In the genomic region with DNA sequence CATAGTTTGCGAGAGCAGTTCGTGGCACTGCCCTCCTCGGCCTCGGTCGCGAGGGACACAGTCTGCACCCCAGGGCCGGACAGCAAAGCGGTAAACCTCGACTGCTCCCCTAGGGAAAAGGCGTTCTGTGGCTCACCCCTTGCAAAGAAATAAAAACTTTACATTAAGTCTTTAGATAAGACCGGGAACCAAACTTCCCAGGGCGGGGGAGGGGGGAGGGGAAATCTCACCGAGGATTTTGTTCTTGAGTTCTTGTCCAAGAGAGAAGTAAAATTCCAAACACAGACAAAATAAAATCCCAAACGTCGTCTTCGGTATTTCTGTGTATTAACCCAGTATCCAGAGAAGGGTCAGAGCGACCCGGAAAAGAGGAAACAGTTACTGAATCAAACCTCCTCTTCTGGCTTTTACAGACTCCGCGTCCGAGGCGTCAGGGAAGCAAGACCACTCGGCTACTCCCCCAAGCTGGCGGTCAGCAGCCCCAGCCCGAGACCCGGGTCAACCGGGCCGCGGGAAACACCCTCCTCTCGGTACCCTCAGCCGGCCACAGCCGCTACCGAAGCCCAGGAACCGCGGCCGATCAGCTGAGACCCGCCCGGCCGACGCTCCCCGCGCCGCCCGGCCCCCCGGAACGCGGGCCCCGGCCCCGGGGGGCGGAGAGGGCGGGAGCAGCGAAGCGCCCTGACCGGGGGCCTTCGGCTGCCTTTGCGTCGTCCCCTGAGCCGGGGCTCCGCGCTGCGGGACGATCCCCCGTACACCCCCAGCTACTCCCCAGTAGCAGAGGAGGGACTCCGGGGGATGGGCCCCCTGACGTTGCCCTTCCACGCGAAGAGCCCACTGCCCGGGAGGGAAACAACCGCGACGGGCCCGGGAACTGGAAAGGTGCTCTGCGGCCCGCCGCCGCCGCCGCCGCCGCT, we compare ENCODE assay signal across 7 mouse cellular contexts. TPM values are rescaled to one million over a fixed set of nuclear protein-coding genes. Genes with fewer than 3 reads are reported as not detected.
DNase-seq lines count a peak whose midpoint lies in the region; ATAC-seq and TF ChIP-seq lines count a peak whose summit lies in the region.

No protein-coding gene starts in this region.

- POLR2A ChIA-PET in Patski (lab: Charles Lee): interaction anchor here (1.7 kb wide), 1 partner anchor 26 kb away, joined by 3 read pairs; no protein-coding TSS in a partner anchor

- no peaks in the 10 kb centered on the region for H3K9me3 ChIP-seq in hindbrain, postnatal 0 days (ENCODE audit: low read length)
- H3K9me3 ChIP-seq in limb, embryonic 11.5 days (ENCODE audit: control insufficient read depth, low read length): no peaks in the 10 kb centered on the region
- H3K9me3 ChIP-seq in midbrain, embryonic 12.5 days: no peaks in the 10 kb centered on the region

- in situ Hi-C loops in Patski (cut with MboI; ENCODE audit: low pct_unique_long_range_greater_than_20kb): no loop called here

- H3K27ac ChIP-seq in gastrocnemius, adult 2 months: peak overlapping the region; percentile 100
- H3K27ac ChIP-seq in hindbrain, postnatal 0 days: peak overlapping the region; percentile 94
- H3K27ac ChIP-seq in limb, embryonic 11.5 days (replicated peaks; ENCODE audit: low read depth, low read length): peak overlapping the region; percentile 89
- H3K27ac ChIP-seq in midbrain, embryonic 12.5 days (replicated peaks): peak overlapping the region; percentile 97
- peak overlapping the region; percentile 86 for H3K27ac ChIP-seq in spleen, adult 2 months (ENCODE audit: insufficient read depth, low read length)

- no peak for DNase-seq in Patski (ENCODE audit: low read depth, low spot score)
- peak; percentile 60 to 61 for DNase-seq in cerebellum, postnatal 14 days
- peak; percentile 64 for DNase-seq in gastrocnemius, adult 2 months
- DNase-seq in hindbrain, postnatal 0 days (ENCODE audit: low spot score): peak; percentile 34
- DNase-seq in limb, embryonic 11.5 days (ENCODE audit: low spot score): peak; percentile 50
- peak in 1 of 2 experiments; percentile 28 for DNase-seq in spleen, adult 2 months (ENCODE audit: low read depth in 1 of 2, low spot score in 2 of 2)

- ATAC-seq in Patski: peak; percentile 14
- peak; percentile 16 for ATAC-seq in hindbrain, postnatal 0 days
- 0 out of 2 replicates have a peak, but pooled peaks have one; percentile 15 for ATAC-seq in limb, embryonic 11.5 days (ENCODE audit: insufficient number of reproducible peaks, low FRiP score, low TSS enrichment, low read depth)
- ATAC-seq in midbrain, embryonic 12.5 days (ENCODE audit: low FRiP score, low read depth): peak; percentile 59

- no peaks in the 10 kb centered on the region; the same call in 1 of the 2 replicates for H3K4me1 ChIP-seq in hindbrain, postnatal 0 days (ENCODE audit: insufficient read depth, low read length)
- peaks cover 10% of the 10 kb centered on the region; the same call in 1 of the 2 replicates for H3K4me1 ChIP-seq in limb, embryonic 11.5 days (ENCODE audit: control insufficient read depth, insufficient read depth, low read length)
- peaks cover 28% of the 10 kb centered on the region for H3K4me1 ChIP-seq in midbrain, embryonic 12.5 days
- H3K4me1 ChIP-seq in spleen, adult 2 months (ENCODE audit: control insufficient read depth, insufficient read depth, insufficient read length): peaks cover 8% of the 10 kb centered on the region

- intact Hi-C loops in gastrocnemius, adult 2 months (cut with DNase I): loop anchor here (5.0 kb wide), 1 partner anchor 64 kb away; no protein-coding TSS in a partner anchor

- no peaks in the 10 kb centered on the region for H3K36me3 ChIP-seq in hindbrain, postnatal 0 days (ENCODE audit: insufficient read depth, low read length)
- H3K36me3 ChIP-seq in limb, embryonic 11.5 days (ENCODE audit: control insufficient read depth, insufficient read depth, low read length): no peaks in the 10 kb centered on the region; the same call in 1 of the 2 replicates
- H3K36me3 ChIP-seq in midbrain, embryonic 12.5 days: peaks cover 8% of the 10 kb centered on the region; the same call in 1 of the 2 replicates
- peaks cover 4% of the 10 kb centered on the region for H3K36me3 ChIP-seq in spleen, adult 2 months (ENCODE audit: control insufficient read depth, insufficient read depth, low read length)

- CTCF ChIA-PET in Patski (lab: Charles Lee): no interaction called here

- no peaks in the 10 kb centered on the region for H3K27me3 ChIP-seq in Patski
- H3K27me3 ChIP-seq in hindbrain, postnatal 0 days (ENCODE audit: insufficient read depth, low read length): no peaks in the 10 kb centered on the region
- H3K27me3 ChIP-seq in limb, embryonic 11.5 days (ENCODE audit: control insufficient read depth, insufficient read depth, low read length): no peaks in the 10 kb centered on the region
- 0 out of 2 replicates have a peak, but pooled peaks cover 7% of the 10 kb centered on the region for H3K27me3 ChIP-seq in midbrain, embryonic 12.5 days
- no peaks in the 10 kb centered on the region; the same call in 1 of the 2 replicates for H3K27me3 ChIP-seq in spleen, adult 2 months (ENCODE audit: control insufficient read depth, insufficient read depth, low read length)

- H3K4me2 ChIP-seq in hindbrain, postnatal 0 days (ENCODE audit: low read depth, low read length): peak overlapping the region; percentile 80
- H3K4me2 ChIP-seq in limb, embryonic 11.5 days (ENCODE audit: low read depth, severe bottlenecking): peak overlapping the region; percentile 56
- peak overlapping the region; percentile 93 for H3K4me2 ChIP-seq in midbrain, embryonic 12.5 days (replicated peaks)

- no peak for TF ChIP-seq CTCF in Patski (IDR thresholded peaks at IDR 0.05)
- no peak for TF ChIP-seq CTCF in gastrocnemius, adult 2 months (IDR thresholded peaks at IDR 0.05)
- TF ChIP-seq CTCF in hindbrain, postnatal 0 days (IDR thresholded peaks at IDR 0.05; ENCODE audit: low read depth): no peak
- no peak for TF ChIP-seq CTCF in spleen, adult 2 months (IDR thresholded peaks at IDR 0.05; ENCODE audit: extremely low read depth, insufficient read depth, insufficient read length, insufficient replicate concordance)

- peak overlapping the region; percentile 94 for H3K4me3 ChIP-seq in gastrocnemius, adult 2 months
- peak overlapping the region; percentile 100 for H3K4me3 ChIP-seq in hindbrain, postnatal 0 days (ENCODE audit: low read length)
- H3K4me3 ChIP-seq in limb, embryonic 11.5 days (ENCODE audit: low read depth, low read length): peak overlapping the region; percentile 100
- peak overlapping the region; percentile 99 for H3K4me3 ChIP-seq in midbrain, embryonic 12.5 days
- peak overlapping the region; percentile 96 for H3K4me3 ChIP-seq in spleen, adult 2 months (ENCODE audit: extremely low read depth, insufficient read depth, insufficient read length)

- no peak for TF ChIP-seq POLR2A in spleen, adult 2 months (IDR thresholded peaks at IDR 0.05; ENCODE audit: low read depth, low read length)

- H3K9ac ChIP-seq in hindbrain, postnatal 0 days (replicated peaks; ENCODE audit: low read length): peak overlapping the region; percentile 99
- H3K9ac ChIP-seq in limb, embryonic 11.5 days (ENCODE audit: low read length): peak overlapping the region; percentile 87
- H3K9ac ChIP-seq in midbrain, embryonic 12.5 days (replicated peaks): peak overlapping the region; percentile 100

- under 1% methylated on average over 79 of the region's 80 CpGs for WGBS in hindbrain, postnatal 0 days
- 0% methylated on average over 72 of the region's 80 CpGs for WGBS in limb, embryonic 11.5 days
- under 1% methylated on average over 77 of the region's 80 CpGs for WGBS in midbrain, embryonic 12.5 days
- WGBS in spleen, adult 2 months: under 1% methylated on average over 80 of the region's 80 CpGs

RNA-seq across cellular contexts. Expression of gene Kdm2a, which starts 1.7 kb away (rescaled TPM):
- polyA plus RNA-seq in Patski (2021): 79.6 TPM
- total RNA-seq in gastrocnemius, adult 2 months (2021): 10 to 100 TPM; 39.1 to 39.7 TPM
- 67.5 and 73.7 TPM in 2 replicates for total RNA-seq in hindbrain, postnatal 0 days (2014; rRNA removed)
- polyA plus RNA-seq in hindbrain, postnatal 0 days (2015; fragmentation: Nextera tagmentation; extraction: Ambion mirVana): 18.0 and 19.8 TPM in 2 replicates
- polyA plus RNA-seq in limb, embryonic 11.5 days (2014; fragmentation: Nextera tagmentation; extraction: Ambion mirVana): 61.0 and 69.3 TPM in 2 replicates
- 58.0 and 63.2 TPM in 2 replicates for polyA plus RNA-seq in midbrain, embryonic 12.5 days (2016; fragmentation: Nextera tagmentation; extraction: Ambion mirVana)
- 98.9 and 115 TPM in 2 replicates for polyA plus RNA-seq in spleen, adult 2 months (2012; rRNA removed)

RNA-seq across cellular contexts. Expression of gene Rhod, which starts 42.9 kb away (rescaled TPM):
- polyA plus RNA-seq in Patski (2021): 108 TPM
- under 1 TPM; 0.28 to 0.73 TPM for total RNA-seq in gastrocnemius, adult 2 months (2021)
- 3.5 and 7.2 TPM in 2 replicates for total RNA-seq in hindbrain, postnatal 0 days (2014; rRNA removed)
- 5.2 and 5.7 TPM in 2 replicates for polyA plus RNA-seq in hindbrain, postnatal 0 days (2015; fragmentation: Nextera tagmentation; extraction: Ambion mirVana)
- 37.3 and 39.0 TPM in 2 replicates for polyA plus RNA-seq in limb, embryonic 11.5 days (2014; fragmentation: Nextera tagmentation; extraction: Ambion mirVana)
- 6.7 and 10.3 TPM in 2 replicates for polyA plus RNA-seq in midbrain, embryonic 12.5 days (2016; fragmentation: Nextera tagmentation; extraction: Ambion mirVana)
- polyA plus RNA-seq in spleen, adult 2 months (2012; rRNA removed): 4.0 and 4.9 TPM in 2 replicates
